Mouse (Mus musculus): Measurements from ENCODE around the gene Setd1b. TPM values are rescaled to one million over a fixed set of nuclear protein-coding genes. Genes with fewer than 3 reads are reported as not detected.

Setd1b gene
- total and polyA plus RNA-seq, 3 experiments, result 2.1 to 90.6 (median 76.7) TPM

DNA sequence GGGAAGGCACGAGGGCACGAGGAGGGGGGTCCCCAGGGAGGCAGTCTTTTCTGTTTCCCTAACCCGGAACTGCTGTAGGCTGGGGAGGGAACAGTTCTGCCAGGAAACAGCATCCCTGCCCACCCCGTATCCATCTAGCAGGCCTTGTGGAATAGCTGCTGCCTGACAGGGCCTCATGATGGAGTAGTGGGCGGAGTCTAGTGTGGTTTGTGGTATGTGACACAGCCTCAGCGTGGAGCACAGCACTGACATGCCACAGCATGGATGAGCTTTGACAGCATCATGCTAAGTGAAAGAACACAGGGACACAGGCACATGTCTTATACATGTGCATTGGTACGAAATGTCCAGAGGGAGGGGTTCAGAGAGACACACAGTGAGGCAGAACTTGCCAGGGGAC is 39.6 kb upstream of the Setd1b start:
- Histone ChIP-seq H3K36me3 (replicated peaks) (no peaks in the 10 kb centered on the region), H3K4me3 (ENCODE audit: low read depth, low read length) (no peak overlapping the region), H3K9me3 (replicated peaks) (no peaks in the 10 kb centered on the region), H3K27me3 (ENCODE audit: insufficient read depth, low read length) (peaks cover 14% of the 10 kb centered on the region), H3K4me1 (ENCODE audit: insufficient read depth, low read depth, low read length) (peaks cover 8% of the 10 kb centered on the region)
- TF ChIP-seq GATA2 (IDR thresholded peaks at IDR 0.05; ENCODE audit: borderline replicate concordance, low read depth, low read length), result no peak
- TF ChIP-seq CTCF (IDR thresholded peaks at IDR 0.05; ENCODE audit: low read depth, low read length), result no peak
- TF ChIP-seq POLR2AphosphoS5 (IDR thresholded peaks at IDR 0.05; ENCODE audit: insufficient replicate concordance, low read depth, low read length), result no peak
- no peak for TF ChIP-seq GATA1 (IDR thresholded peaks at IDR 0.05; ENCODE audit: borderline replicate concordance, low read length)
- no peak for TF ChIP-seq TAL1 (conservative IDR thresholded peaks at IDR 0.05; ENCODE audit: low read depth, low read length)
- ATAC-seq (ENCODE audit: extremely low read depth, insufficient number of reproducible peaks, low FRiP score, poor library complexity, severe bottlenecking) (no peak), DNase-seq (ENCODE audit: low spot score) (no peak)

DNA sequence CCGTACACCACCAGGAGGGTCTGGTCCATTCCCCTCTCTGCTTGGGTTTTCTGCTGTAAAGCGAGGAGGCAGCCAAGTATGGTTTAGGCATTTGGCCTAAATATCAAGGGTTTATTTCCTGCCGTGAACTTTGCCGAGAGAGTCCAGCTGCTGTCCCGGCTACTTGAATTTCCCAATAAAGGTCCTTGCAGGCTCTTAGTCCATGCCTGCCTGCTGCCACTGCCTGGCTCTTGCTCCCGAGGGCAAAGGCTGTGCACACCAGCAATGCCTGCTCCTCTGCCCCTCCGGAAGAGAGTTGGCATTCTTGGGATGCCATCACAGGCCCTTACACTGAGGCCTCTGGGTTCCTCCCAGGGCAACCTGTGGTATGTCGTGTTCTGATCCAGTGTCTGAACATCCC is 38.4 kb upstream of the Setd1b start:
- peaks cover 9% of the 10 kb centered on the region for H3K27me3 ChIP-seq (ENCODE audit: insufficient read depth, low read length)
- H3K36me3 ChIP-seq (replicated peaks), result no peaks in the 10 kb centered on the region
- DNase-seq (ENCODE audit: low spot score) (no peak), ATAC-seq (ENCODE audit: extremely low read depth, insufficient number of reproducible peaks, low FRiP score, poor library complexity, severe bottlenecking) (no peak)
- H3K4me3 ChIP-seq (ENCODE audit: low read depth, low read length), result no peak overlapping the region
- TF ChIP-seq GATA1 (IDR thresholded peaks at IDR 0.05; ENCODE audit: borderline replicate concordance, low read length) (no peak), CTCF (IDR thresholded peaks at IDR 0.05; ENCODE audit: low read depth, low read length) (no peak), TAL1 (conservative IDR thresholded peaks at IDR 0.05; ENCODE audit: low read depth, low read length) (no peak), POLR2AphosphoS5 (IDR thresholded peaks at IDR 0.05; ENCODE audit: insufficient replicate concordance, low read depth, low read length) (no peak), GATA2 (IDR thresholded peaks at IDR 0.05; ENCODE audit: borderline replicate concordance, low read depth, low read length) (no peak)
- no peaks in the 10 kb centered on the region for H3K9me3 ChIP-seq (replicated peaks)
- H3K4me1 ChIP-seq (ENCODE audit: insufficient read depth, low read depth, low read length), result peaks cover 11% of the 10 kb centered on the region

DNA sequence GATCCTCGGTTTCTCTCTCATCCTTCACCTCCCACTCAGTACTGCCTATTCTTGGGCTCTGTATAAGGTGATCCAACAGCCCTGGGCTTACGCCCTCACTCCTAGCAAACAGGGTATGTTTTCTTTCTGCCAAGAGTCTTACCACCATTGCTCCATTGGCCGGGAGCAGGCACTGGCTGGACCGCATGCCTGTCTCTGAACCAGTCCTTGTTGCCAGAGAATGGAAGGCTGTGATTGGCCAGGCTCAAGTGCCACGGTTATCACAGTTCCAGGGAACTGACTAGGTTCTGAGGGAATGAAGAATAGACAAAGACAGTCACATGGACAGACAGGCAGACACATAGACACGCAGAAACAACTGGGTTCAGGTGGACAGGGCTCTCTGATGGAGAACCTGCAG is 37.2 kb upstream of the Setd1b start:
- no peak for DNase-seq (ENCODE audit: low spot score)
- Histone ChIP-seq H3K4me1 (ENCODE audit: insufficient read depth, low read depth, low read length) (peaks cover 11% of the 10 kb centered on the region), H3K36me3 (replicated peaks) (no peaks in the 10 kb centered on the region), H3K27me3 (ENCODE audit: insufficient read depth, low read length) (peaks cover 12% of the 10 kb centered on the region), H3K4me3 (ENCODE audit: low read depth, low read length) (no peak overlapping the region), H3K9me3 (replicated peaks) (no peaks in the 10 kb centered on the region)
- TF ChIP-seq CTCF (IDR thresholded peaks at IDR 0.05; ENCODE audit: low read depth, low read length), result no peak
- TF ChIP-seq TAL1 (conservative IDR thresholded peaks at IDR 0.05; ENCODE audit: low read depth, low read length), result no peak
- no peak for TF ChIP-seq POLR2AphosphoS5 (IDR thresholded peaks at IDR 0.05; ENCODE audit: insufficient replicate concordance, low read depth, low read length)
- TF ChIP-seq GATA2 (IDR thresholded peaks at IDR 0.05; ENCODE audit: borderline replicate concordance, low read depth, low read length), result no peak
- no peak for TF ChIP-seq GATA1 (IDR thresholded peaks at IDR 0.05; ENCODE audit: borderline replicate concordance, low read length)
- ATAC-seq (ENCODE audit: extremely low read depth, insufficient number of reproducible peaks, low FRiP score, poor library complexity, severe bottlenecking), result no peak

DNA sequence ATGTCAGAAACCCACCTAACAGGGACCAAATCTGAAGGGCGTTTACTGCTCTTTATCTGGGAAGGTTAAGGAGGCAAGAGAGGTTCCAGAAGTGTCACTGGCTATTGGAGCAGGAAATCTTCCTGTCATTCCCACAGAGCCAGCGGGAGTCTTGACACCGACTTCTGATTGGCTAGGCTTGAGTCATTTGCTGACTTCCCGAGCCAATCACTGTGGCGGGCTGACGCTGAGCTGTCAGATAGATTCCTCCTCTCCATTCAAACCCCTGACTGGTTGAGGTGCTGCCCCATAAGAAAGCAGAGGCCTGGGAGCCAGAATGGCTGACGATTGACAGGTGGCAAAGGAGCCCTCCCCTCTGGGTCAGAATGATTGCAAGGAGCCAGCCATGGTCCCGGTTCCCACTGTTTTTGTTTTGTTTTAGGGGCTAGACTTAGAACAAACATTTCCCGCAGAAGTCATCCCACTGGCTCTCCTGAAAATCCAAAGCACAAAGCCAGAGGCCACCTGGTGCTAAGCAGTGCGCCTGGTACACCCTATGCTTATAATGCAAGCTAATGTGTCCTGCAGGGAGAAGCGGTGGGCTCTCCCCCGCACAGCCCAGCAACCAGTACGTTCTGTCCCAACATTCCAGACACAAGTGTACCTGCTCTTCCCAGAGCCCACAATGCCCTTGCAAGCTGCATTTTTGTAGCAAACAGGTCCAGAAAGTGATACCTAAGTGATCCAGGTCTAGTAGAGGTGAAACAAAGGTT is 32.4 kb upstream of the Setd1b start:
- Histone ChIP-seq H3K4me3 (ENCODE audit: low read depth, low read length) (no peak overlapping the region), H3K27me3 (ENCODE audit: insufficient read depth, low read length) (peaks cover 13% of the 10 kb centered on the region), H3K36me3 (replicated peaks) (no peaks in the 10 kb centered on the region), H3K4me1 (ENCODE audit: insufficient read depth, low read depth, low read length) (peaks cover 6% of the 10 kb centered on the region; the same call in 1 of the 2 replicates), H3K9me3 (replicated peaks) (no peaks in the 10 kb centered on the region)
- TF ChIP-seq GATA1 (IDR thresholded peaks at IDR 0.05; ENCODE audit: borderline replicate concordance, low read length) (no peak), POLR2AphosphoS5 (IDR thresholded peaks at IDR 0.05; ENCODE audit: insufficient replicate concordance, low read depth, low read length) (no peak), TAL1 (conservative IDR thresholded peaks at IDR 0.05; ENCODE audit: low read depth, low read length) (no peak), GATA2 (IDR thresholded peaks at IDR 0.05; ENCODE audit: borderline replicate concordance, low read depth, low read length) (no peak), CTCF (IDR thresholded peaks at IDR 0.05; ENCODE audit: low read depth, low read length) (no peak)
- ATAC-seq (ENCODE audit: extremely low read depth, insufficient number of reproducible peaks, low FRiP score, poor library complexity, severe bottlenecking), result no peak
- no peak for DNase-seq (ENCODE audit: low spot score)

DNA sequence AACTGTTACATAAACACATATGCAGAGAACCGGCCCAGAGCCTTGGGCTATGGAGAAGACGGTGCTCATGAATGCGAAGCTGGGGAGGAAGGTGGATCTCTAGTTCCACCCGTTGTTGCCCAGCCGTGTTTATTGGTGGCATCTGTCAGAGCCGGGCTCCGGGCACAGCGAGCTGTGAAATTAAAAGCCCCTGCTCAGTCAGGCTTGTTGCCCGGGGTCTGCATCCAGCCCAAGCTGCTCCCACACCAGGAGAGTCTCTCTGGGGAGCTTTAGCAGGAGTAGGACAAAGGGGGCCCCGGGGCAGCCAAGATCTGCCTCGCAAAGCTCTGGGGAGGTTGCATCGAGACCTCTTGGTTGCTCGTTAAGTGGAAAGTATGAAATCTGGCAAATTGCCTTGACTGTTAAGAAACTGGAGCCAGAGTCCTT is 31.7 kb upstream of the Setd1b start:
- H3K4me1 ChIP-seq (ENCODE audit: insufficient read depth, low read depth, low read length), result peaks cover 6% of the 10 kb centered on the region; the same call in 1 of the 2 replicates
- no peak for DNase-seq (ENCODE audit: low spot score)
- TF ChIP-seq GATA2 (IDR thresholded peaks at IDR 0.05; ENCODE audit: borderline replicate concordance, low read depth, low read length), result no peak
- TF ChIP-seq GATA1 (IDR thresholded peaks at IDR 0.05; ENCODE audit: borderline replicate concordance, low read length), result no peak
- no peak for TF ChIP-seq POLR2AphosphoS5 (IDR thresholded peaks at IDR 0.05; ENCODE audit: insufficient replicate concordance, low read depth, low read length)
- no peak for TF ChIP-seq TAL1 (conservative IDR thresholded peaks at IDR 0.05; ENCODE audit: low read depth, low read length)
- TF ChIP-seq CTCF (IDR thresholded peaks at IDR 0.05; ENCODE audit: low read depth, low read length), result no peak
- no peak overlapping the region for H3K4me3 ChIP-seq (ENCODE audit: low read depth, low read length)
- no peak for ATAC-seq (ENCODE audit: extremely low read depth, insufficient number of reproducible peaks, low FRiP score, poor library complexity, severe bottlenecking)
- no peaks in the 10 kb centered on the region for H3K9me3 ChIP-seq (replicated peaks)
- H3K27me3 ChIP-seq (ENCODE audit: insufficient read depth, low read length), result peaks cover 13% of the 10 kb centered on the region
- H3K36me3 ChIP-seq (replicated peaks), result no peaks in the 10 kb centered on the region

DNA sequence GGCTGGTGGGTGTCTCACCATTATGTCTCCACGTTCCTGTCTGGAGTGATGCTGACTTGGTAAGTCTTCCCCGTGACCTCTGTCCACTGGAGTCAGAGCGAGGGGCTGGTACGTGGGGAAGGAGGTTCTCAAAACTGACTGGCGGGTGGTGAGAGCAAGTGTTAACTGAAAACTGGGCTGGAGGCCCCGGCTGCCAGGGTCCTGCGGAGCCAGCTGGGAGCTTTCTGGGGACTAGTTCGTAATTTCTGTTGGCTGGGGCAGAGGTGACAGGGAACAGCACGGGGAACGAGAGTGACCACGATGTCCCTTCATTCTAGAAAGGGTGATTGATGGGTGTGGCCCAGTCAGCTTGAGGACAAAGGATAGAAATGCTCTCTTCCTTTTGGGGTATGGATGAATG is 27.9 kb upstream of the Setd1b start:
- peaks cover 26% of the 10 kb centered on the region for H3K27me3 ChIP-seq (ENCODE audit: insufficient read depth, low read length)
- DNase-seq (ENCODE audit: low spot score), result no peak
- ATAC-seq (ENCODE audit: extremely low read depth, insufficient number of reproducible peaks, low FRiP score, poor library complexity, severe bottlenecking), result no peak
- H3K4me1 ChIP-seq (ENCODE audit: insufficient read depth, low read depth, low read length), result no peaks in the 10 kb centered on the region; the same call in 1 of the 2 replicates
- H3K4me3 ChIP-seq (ENCODE audit: low read depth, low read length), result no peak overlapping the region
- H3K9me3 ChIP-seq (replicated peaks), result no peaks in the 10 kb centered on the region
- no peak for TF ChIP-seq CTCF (IDR thresholded peaks at IDR 0.05; ENCODE audit: low read depth, low read length)
- no peak for TF ChIP-seq GATA1 (IDR thresholded peaks at IDR 0.05; ENCODE audit: borderline replicate concordance, low read length)
- no peak for TF ChIP-seq GATA2 (IDR thresholded peaks at IDR 0.05; ENCODE audit: borderline replicate concordance, low read depth, low read length)
- TF ChIP-seq TAL1 (conservative IDR thresholded peaks at IDR 0.05; ENCODE audit: low read depth, low read length), result no peak
- TF ChIP-seq POLR2AphosphoS5 (IDR thresholded peaks at IDR 0.05; ENCODE audit: insufficient replicate concordance, low read depth, low read length), result no peak
- no peaks in the 10 kb centered on the region for H3K36me3 ChIP-seq (replicated peaks)
